Mouse (Mus musculus) neural tube, embryonic 14.5 days (tissue): ENCODE results near the gene Bmper. TPM values are rescaled to one million over a fixed set of nuclear protein-coding genes. Genes with fewer than 3 reads are reported as not detected.

Source experiments
- ATAC-seq: fragments of 200-750 bp; cut with Nextera tagmentation; 2 replicates; pipeline ENCODE4 v1.8.0; 2017; ENCODE audit warnings: low read depth, mild to moderate bottlenecking, moderate TSS enrichment, moderate library complexity
- H3K27ac ChIP-seq: fragments of 300-500 bp; sonication (generic); 2 replicates; pipeline ENCODE4 v1.5.1; 2014; ENCODE audit warnings: low read depth, mild to moderate bottlenecking, control low read depth, low read length, moderate library complexity, mixed read lengths
- H3K27me3 ChIP-seq: fragments of 300-500 bp; sonication (generic); 2 replicates; pipeline ENCODE4 v1.6.1; 2014; ENCODE audit warnings: low read length; ENCODE audit not compliant: control insufficient read depth, insufficient read depth
- H3K36me3 ChIP-seq: fragments of 300-500 bp; sonication (generic); 2 replicates; pipeline ENCODE4 v1.6.1; 2014; ENCODE audit warnings: low read length, mixed read lengths; ENCODE audit not compliant: control insufficient read depth, insufficient read depth
- H3K4me1 ChIP-seq: fragments of 300-500 bp; sonication (generic); 2 replicates; pipeline ENCODE4 v1.6.1; 2014; ENCODE audit warnings: low read length; ENCODE audit not compliant: control insufficient read depth, insufficient read depth
- H3K4me2 ChIP-seq: fragments of 300-500 bp; sonication (generic); 2 replicates; pipeline ENCODE4 v1.6.1; 2014; ENCODE audit warnings: mild to moderate bottlenecking, low read depth, low read length, control low read depth
- H3K4me3 ChIP-seq: fragments of 300-500 bp; sonication (generic); 2 replicates; pipeline ENCODE4 v1.5.1; 2014; ENCODE audit warnings: low read depth, low read length, control low read depth, mixed read lengths
- H3K9ac ChIP-seq: fragments of 300-500 bp; sonication (generic); replicated peaks from 2 replicates; pipeline ENCODE4 v1.6.1; 2014; ENCODE audit warnings: low read depth, mild to moderate bottlenecking, control low read depth, low read length, mixed read lengths
- H3K9me3 ChIP-seq: fragments of 300-500 bp; sonication (generic); 2 replicates; pipeline ENCODE4 v1.6.1; 2016; ENCODE audit warnings: low read length; ENCODE audit not compliant: control insufficient read depth
- WGBS: fragments of 180-500 bp; shearing (Covaris S2); extraction: QIAGEN DNeasy Blood & Tissue Kit; methylation state at CpG from one replicate; pipeline ENCODE4 v1.1.7; 2014; 5-methylcytosine and 5-hydroxymethylcytosine counted together
- polyA plus RNA-seq: library from polyadenylated mRNA; unstranded; fragments of >200 nt; fragmentation: Nextera tagmentation; extraction: Ambion mirVana; gene quantifications from 2 replicates; pipeline ENCODE4 v1.2.1, GENCODE M21; 2014

The Bmper gene
- polyA plus RNA-seq, 1 experiment from 2014 or later = 10.4 TPM

DNA sequence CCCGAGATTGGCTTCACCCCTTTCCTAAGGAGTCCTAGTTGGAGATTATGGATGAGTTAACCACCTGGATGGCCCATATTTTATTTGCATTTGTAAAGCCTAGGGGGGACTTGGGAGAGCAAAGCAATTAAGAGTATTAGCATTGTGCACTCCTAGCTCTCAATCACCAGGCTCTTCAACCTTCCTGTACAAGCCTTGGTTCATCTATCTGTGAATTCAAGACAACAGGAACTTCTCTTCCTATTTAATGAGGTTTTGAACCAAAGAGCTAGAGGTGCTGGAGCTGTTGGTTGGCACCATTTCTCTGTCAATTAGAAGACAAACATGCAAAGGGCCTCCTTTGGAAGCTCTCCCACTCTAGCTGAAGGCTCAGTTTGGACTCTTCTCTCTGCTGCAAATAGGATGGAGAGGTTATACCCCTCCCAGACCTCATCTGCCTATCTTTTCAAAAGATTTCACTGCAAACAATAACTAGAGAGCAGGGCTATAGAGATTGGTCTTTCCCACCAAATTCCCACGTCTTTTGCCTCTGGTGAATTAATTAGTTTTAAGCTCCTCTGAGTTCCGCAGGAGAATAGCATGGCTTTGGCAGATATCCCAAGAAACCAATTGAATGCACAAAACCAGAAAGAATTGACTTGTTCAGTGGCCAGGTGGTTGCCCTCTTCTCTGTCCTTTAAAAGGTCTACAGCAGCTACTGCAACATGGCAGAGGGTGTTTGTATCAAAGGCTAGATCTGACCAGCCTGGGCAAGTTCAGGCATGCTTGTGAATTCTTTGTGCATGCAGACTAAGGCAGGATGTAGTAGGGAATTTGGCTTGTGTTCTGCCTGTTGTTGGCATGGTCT lies 185.3 kb downstream of the Bmper start:
- no peak for ATAC-seq
- Histone ChIP-seq H3K27me3 (no peaks in the 10 kb centered on the region), H3K9me3 (no peaks in the 10 kb centered on the region), H3K4me2 (no peak overlapping the region), H3K4me3 (no peak overlapping the region), H3K27ac (no peak overlapping the region), H3K9ac (no peak overlapping the region), H3K36me3 (no peaks in the 10 kb centered on the region), H3K4me1 (no peaks in the 10 kb centered on the region)
- WGBS = 59% methylated on average over 3 of the region's 3 CpGs

DNA sequence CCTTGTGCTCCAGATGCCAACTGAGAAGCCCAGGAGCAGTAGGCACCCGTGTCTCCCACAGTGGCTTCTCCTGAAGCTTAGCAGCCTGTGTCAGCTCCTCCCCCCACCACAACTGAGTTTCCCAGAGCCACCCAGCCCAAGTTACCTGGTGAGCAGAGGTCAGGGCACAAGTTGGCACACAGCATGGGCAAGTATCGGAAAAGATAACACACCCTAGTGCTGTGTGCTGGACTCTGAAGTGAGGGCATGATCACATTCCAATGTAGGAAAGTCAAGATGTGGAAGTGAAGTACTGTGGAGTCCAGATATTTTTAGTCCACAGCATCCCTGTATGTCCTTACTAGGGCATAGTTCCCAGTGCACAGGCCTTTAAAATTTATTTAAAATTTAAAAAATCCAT lies 187.7 kb downstream of the Bmper start:
- ATAC-seq = no peak
- Histone ChIP-seq H3K4me3 (no peak overlapping the region), H3K4me1 (no peaks in the 10 kb centered on the region), H3K27ac (no peak overlapping the region), H3K36me3 (no peaks in the 10 kb centered on the region), H3K9ac (no peak overlapping the region), H3K9me3 (no peaks in the 10 kb centered on the region), H3K27me3 (no peaks in the 10 kb centered on the region), H3K4me2 (no peak overlapping the region)
- 91% methylated on average over 2 of the region's 2 CpGs for WGBS

DNA sequence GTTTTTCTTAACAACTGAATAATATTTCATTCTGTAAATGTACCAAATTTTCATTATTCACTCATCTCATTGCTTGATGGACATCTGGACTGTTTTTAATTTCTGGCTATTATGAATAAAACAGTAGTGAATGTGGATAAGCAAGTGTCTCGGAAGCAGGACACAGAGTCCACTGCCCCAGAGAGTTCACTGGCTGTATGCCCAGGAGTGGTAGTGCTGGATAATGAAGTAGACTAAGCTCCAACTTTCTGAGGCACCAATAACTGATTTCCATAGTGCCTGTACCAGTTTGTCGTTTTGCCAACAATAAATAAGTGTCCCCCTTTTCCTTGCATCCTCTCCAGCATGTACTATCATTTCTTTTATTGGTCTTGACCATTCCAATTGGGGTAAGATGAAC lies 190.1 kb downstream of the Bmper start:
- H3K27ac ChIP-seq = no peak overlapping the region
- H3K4me1 ChIP-seq = no peaks in the 10 kb centered on the region
- H3K9me3 ChIP-seq = peaks cover 6% of the 10 kb centered on the region
- no peaks in the 10 kb centered on the region for H3K36me3 ChIP-seq
- no peak overlapping the region for H3K9ac ChIP-seq
- no peak overlapping the region for H3K4me2 ChIP-seq
- WGBS = 62% methylated on average over 2 of the region's 2 CpGs
- H3K4me3 ChIP-seq = no peak overlapping the region
- no peak for ATAC-seq
- no peaks in the 10 kb centered on the region for H3K27me3 ChIP-seq

DNA sequence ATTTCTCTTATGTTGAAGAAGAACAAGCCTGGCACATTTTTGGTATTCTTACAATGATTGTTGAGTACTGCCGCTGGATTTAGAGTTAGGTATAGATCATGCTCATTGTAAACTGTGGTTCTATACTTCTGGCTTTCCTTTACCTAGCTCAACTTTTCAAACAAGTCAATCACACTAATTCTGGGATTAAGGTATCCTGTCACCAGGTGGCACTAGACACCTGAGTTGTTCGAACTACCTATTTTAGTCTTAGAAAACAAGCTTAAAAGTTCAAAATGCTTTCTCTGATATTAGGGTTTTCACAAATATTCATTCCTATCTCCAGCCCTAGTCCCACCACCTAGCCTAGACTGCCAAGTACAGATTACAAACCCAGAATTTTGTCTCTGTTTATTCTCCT lies 196.2 kb downstream of the Bmper start:
- ATAC-seq = no peak
- no peaks in the 10 kb centered on the region for H3K36me3 ChIP-seq
- H3K27me3 ChIP-seq = no peaks in the 10 kb centered on the region
- 94% methylated on average over 2 of the region's 2 CpGs for WGBS
- no peak overlapping the region for H3K27ac ChIP-seq
- H3K4me1 ChIP-seq = no peaks in the 10 kb centered on the region
- H3K4me2 ChIP-seq = no peak overlapping the region
- H3K9me3 ChIP-seq = peaks cover 6% of the 10 kb centered on the region
- no peak overlapping the region for H3K4me3 ChIP-seq
- no peak overlapping the region for H3K9ac ChIP-seq

DNA sequence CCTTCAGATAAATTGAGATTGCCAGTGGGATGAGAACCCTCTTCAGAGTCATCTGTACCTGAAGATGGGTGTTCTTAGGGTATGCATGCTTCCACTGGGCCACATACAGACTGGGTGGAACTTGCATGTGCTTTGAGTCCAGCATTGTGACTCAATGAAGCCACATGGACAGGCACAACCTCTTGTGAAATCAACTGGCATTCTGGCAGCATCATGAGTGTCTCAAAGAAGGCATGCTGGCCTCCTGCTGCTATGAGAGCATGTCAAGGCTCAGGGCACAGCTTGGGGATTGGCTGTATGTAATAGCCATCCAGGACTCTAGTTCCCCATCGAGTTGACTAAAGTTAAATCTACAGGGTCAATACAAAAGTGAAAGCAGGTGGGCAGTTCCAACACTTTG lies 200.9 kb downstream of the Bmper start:
- no peak for ATAC-seq
- no peaks in the 10 kb centered on the region for H3K36me3 ChIP-seq
- H3K27ac ChIP-seq = no peak overlapping the region
- no peak overlapping the region for H3K4me3 ChIP-seq
- H3K4me2 ChIP-seq = no peak overlapping the region
- no peaks in the 10 kb centered on the region for H3K9me3 ChIP-seq
- no peak overlapping the region for H3K9ac ChIP-seq
- WGBS = 90% methylated on average over 1 of the region's 1 CpGs
- no peaks in the 10 kb centered on the region for H3K4me1 ChIP-seq
- no peaks in the 10 kb centered on the region for H3K27me3 ChIP-seq

DNA sequence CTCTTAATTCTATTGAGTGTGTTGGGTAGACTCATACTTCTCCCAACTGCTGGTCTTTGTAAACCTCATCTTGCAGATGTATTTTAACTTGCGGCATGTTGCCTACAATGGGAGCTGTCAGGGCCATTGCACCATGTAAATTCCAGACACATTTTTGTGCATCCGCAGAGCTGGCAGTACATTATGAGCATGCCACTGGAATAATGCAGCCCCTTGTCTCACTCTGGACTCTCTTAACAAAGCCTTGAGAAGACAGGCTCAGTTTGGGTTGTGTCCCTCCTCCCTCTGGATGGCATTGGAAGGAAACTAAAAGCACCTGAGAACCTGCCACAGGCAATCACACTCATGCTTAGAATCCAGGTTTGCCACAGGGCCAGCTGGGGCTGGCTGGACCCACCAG lies 209.8 kb downstream of the Bmper start:
- no peak overlapping the region for H3K9ac ChIP-seq
- H3K36me3 ChIP-seq = no peaks in the 10 kb centered on the region
- H3K4me3 ChIP-seq = no peak overlapping the region
- H3K4me2 ChIP-seq = no peak overlapping the region
- H3K27ac ChIP-seq = no peak overlapping the region
- H3K27me3 ChIP-seq = no peaks in the 10 kb centered on the region
- 69% methylated on average over 2 of the region's 2 CpGs for WGBS
- H3K9me3 ChIP-seq = no peaks in the 10 kb centered on the region
- H3K4me1 ChIP-seq = no peaks in the 10 kb centered on the region
- ATAC-seq = no peak

DNA sequence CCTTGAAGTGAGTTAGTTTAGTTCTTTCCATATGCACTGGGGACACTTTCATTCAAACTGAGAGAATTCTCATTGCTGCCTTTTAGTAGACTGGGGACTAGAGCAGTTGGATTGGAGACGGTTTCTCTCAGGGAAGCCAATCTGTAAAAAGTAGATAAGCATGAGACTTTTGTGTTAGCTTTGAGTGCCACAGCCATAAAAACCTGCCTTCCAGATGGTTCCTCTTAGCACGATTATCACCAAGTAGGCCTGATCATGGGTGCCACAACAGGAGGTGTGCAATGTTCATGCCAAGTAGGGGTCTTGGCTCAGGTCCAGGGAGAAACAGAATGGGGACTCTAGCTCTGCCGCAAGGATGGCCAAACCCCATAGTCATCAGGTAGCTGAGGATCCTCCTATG lies 210.4 kb downstream of the Bmper start:
- H3K36me3 ChIP-seq = no peaks in the 10 kb centered on the region
- no peaks in the 10 kb centered on the region for H3K4me1 ChIP-seq
- H3K9ac ChIP-seq = no peak overlapping the region
- H3K27me3 ChIP-seq = no peaks in the 10 kb centered on the region
- no peak overlapping the region for H3K4me3 ChIP-seq
- H3K9me3 ChIP-seq = no peaks in the 10 kb centered on the region
- no peak for ATAC-seq
- 92% methylated on average over 3 of the region's 3 CpGs for WGBS
- no peak overlapping the region for H3K4me2 ChIP-seq
- H3K27ac ChIP-seq = no peak overlapping the region

DNA sequence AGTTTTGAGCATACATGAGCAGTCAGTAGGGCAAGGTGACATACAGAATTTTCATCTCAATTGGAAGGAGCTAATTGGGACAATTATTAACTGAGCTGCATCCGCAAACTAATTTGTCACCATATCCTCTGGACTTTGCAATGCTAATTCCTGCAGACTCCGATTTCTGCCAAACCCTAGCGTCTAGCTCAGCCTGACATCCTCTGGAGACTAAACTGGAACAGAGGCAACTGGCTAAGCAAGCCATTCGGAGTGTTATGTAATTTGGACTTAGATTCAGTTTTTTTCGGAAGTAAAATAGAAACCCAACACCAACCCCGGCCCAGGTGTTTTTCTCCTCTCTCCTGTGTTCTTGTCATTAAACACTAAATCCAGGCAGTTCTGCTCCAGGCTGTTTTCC lies 213.9 kb downstream of the Bmper start:
- Histone ChIP-seq H3K27ac (no peak overlapping the region), H3K4me2 (no peak overlapping the region), H3K4me3 (no peak overlapping the region), H3K4me1 (no peaks in the 10 kb centered on the region), H3K9ac (no peak overlapping the region), H3K36me3 (no peaks in the 10 kb centered on the region), H3K27me3 (no peaks in the 10 kb centered on the region), H3K9me3 (no peaks in the 10 kb centered on the region)
- WGBS = 63% methylated on average over 6 of the region's 6 CpGs
- ATAC-seq = no peak

DNA sequence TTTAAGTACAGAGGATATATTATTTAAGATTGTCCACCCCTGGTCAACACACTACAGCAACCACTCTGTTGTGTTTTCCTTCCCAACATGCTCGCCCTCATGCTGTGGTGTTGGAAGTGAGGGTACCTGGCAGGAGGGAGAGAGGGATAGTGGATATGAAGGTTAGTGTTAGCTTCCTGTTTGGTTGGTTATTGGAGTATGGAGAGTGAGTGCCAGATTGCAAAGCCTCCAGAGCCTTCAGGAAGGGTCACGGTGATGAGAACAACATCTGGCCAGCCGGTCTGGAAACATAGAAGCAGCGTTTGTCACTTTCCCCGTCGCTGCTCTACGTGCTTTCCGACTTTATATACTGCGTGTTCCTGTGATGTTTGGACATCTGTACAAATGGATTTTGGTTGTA lies 215.8 kb downstream of the Bmper start:
- WGBS = 80% methylated on average over 9 of the region's 9 CpGs
- Histone ChIP-seq H3K9me3 (no peaks in the 10 kb centered on the region), H3K4me2 (no peak overlapping the region), H3K27ac (no peak overlapping the region), H3K4me3 (no peak overlapping the region), H3K4me1 (no peaks in the 10 kb centered on the region), H3K9ac (no peak overlapping the region), H3K36me3 (no peaks in the 10 kb centered on the region), H3K27me3 (no peaks in the 10 kb centered on the region)
- no peak for ATAC-seq
